Mouse (Mus musculus) right cerebral cortex, postnatal 4 days (tissue): Measurements from ENCODE around the gene Cdh16.
A peak's percentile ranks its signal among the peaks of the same experiment; 100 is the strongest.
"Not testable (repeated sequence)": the region's sequence is repeated elsewhere in the genome, so short reads cannot be mapped to it uniquely, and the experiment has no call there.

Experiments used
- DNase-seq: peaks from one replicate; pipeline ENCODE4 v3.0.0-alpha.2; 2022

Cdh16 gene

DNA sequence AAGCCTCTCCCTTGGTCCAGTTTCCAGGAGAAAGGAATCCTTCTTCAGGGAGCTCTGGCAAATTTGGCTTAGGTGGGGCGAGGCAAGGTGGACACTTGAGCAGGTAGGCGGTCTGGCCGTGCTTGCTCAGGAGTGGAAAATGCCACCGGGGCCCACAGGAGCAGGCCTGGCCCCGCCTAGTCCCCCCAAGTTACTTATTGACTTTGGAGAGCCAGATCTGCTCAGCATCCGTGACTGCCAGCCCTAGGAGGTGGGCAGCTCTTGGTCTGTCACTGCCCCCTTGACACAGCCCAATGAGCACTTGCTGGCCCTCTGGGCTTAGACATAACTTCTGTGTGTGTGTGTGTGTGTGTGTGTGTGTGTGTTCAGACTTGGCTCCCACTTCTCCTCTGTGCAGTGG, at the start of gene Cdh16:
Gene Cdh16, minus strand, starts transcription at position 236 of the 400 bp plus-strand sequence.
- no peak for DNase-seq

DNA sequence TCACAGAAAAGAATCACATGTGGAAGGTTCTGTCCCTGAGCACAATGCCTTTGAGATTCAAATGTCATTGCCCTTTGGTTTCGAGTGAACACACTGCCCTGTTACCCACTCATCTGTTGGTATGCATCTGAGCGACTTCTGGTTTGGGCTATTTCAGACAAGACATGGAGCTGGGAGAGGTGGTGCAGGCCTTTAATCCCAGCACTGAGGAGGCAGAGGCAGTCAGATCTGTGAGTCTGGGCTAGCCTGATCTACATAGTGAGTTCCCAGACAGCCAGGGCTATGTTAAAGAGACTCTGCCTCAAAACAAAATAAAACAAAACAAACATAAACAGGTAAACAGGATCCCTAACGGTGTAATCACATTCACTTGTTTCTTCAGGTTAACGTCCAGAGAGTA, 31.4 kb upstream of the Cdh16 start:
- DNase-seq: no peak

DNA sequence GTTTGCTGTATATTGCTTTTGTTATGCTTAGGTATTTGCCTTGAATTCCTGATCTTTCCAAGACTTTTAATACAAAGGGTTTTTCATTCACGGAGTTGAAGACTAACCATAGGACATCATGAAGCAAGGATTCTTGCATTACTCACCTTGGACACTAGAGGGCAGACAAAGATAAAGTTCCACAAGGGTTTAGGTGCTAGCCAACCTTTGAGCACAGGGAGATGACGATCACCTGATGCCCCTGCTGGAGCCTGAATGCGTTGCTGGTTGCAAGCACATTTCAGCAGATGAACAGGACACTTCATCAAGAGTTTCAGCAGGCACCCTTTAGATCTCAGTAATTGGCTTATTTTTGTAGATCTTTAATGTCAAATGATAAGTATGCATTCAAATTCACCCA, 30.8 kb upstream of the Cdh16 start:
- peak; percentile 59 for DNase-seq

DNA sequence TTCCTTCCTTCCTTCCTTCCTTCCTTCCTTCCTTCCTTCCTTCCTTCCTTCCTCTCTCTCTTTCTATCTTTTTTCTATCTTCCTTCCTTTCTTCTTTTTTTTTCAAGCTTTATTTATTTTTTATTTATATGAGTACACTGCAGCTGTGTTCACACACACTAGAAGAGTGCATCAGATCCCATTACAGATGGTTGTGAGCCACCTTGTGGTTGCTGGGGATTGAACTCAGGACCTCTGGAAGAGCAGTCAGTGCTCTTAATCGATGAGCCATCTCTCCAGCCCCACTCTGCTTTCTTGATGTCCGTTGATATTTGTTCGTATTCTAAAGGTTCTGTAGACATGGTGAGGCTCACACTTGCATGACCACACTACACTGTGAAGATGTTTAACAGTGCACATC, 20.0 kb upstream of the Cdh16 start:
- DNase-seq: not testable (repeated sequence)

DNA sequence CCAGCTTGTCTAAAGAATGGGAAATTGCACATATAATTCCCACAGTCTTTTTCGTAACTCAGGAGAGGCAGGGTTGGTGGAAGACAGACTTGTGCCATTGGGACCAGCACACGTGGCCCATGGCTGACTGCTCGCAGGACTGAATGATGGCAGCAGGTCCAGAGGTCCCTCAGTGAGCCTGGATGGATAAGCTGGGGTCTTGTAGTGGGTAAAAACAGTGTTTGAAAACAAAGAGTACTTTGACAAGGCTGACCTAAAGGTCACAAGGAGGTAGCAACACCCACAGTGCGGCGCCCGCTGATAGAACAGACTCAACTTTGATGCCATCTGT, 18.1 kb upstream of the Cdh16 start:
- DNase-seq: no peak

DNA sequence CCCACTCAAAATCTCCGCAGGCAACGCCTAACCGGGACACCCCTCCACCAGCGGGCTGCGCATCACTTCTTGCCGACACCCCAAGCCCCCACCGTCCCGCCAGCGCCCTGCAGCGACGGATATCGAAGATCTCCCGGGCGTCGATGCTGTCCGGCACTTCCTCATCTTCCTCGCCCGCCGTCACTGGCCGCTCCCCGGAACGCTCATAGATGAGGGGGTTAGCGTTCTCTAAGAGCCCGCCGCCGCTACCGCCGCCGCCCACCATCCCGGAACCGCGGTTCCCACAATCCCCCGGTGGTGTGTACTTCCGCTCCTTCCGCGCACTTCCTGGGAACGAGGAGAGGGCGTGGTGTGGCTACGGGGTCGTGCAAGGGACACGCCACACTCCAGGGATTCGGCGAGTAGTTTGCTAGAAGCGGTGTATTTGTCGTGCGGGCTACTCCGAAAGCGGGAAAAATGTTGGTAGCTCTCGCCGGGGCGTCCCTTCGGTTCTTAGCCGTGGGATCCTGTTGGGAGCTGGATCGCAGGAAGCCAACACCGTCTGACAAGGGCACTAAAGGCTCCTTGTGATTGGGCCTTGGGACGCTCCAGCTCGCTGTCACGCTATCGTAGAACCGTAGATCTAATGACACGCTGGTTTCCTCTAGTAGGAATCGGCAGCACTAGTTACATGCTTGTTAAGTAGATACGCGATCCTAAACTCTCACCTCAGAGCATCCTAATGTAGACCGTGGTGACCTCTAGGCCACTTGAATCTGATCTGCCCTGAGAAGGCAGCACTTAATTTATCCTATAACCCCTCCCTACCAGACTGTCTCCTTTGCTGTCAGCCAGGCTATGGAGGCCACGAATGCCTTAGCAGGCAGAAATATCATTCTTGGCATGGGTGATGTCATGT, 17.5 kb upstream of the Cdh16 start, which contains the start of gene Ciao2b:
Gene Ciao2b, minus strand, starts transcription at position 540 of the 898 bp plus-strand sequence.
- DNase-seq: peak; percentile 80

DNA sequence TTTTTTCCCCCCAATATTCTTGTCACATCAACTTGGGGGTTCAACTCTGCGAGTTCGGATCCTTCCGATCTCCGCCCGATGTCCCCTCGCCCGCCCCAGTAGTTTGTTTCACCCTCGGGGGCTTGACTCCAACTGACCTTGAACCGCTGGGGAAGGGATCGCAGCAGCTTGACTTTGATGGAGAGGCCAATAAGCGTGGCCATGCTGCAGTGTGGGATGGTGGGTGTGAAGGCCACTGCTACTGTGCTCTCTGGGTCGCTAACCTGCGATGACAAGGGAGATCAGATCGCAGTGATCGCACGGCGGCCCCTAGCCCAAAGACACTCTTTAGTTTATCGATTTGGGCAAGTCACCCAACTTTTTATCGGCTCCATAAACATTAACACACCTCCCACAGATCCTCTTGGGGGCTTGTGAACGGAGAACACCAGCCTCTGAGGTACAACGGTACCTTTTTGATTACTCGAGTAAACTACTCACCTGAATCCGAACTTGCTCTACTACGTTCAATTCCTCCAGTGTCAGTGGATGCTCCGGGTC, 16.7 kb upstream of the Cdh16 start:
- DNase-seq: no peak

DNA sequence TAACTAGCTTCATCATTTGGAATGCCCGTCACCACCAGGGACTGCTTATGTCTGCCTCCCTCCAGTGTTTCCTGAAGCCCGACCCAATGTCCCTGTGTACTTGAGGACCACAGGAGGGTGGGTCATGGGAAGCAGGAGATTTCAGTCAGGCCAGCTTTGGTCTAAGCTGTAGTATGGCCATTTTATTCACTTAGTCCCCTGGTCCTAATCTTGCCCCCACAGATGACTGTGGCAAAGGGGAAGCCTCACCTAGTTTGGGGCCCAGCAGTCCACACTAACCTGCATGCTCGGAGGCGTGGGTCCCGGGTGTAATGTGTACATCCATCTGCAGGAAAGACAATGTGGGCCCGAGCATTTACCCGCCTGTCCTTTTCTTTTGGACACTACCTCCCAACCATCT, 16.0 kb upstream of the Cdh16 start:
- no peak for DNase-seq

DNA sequence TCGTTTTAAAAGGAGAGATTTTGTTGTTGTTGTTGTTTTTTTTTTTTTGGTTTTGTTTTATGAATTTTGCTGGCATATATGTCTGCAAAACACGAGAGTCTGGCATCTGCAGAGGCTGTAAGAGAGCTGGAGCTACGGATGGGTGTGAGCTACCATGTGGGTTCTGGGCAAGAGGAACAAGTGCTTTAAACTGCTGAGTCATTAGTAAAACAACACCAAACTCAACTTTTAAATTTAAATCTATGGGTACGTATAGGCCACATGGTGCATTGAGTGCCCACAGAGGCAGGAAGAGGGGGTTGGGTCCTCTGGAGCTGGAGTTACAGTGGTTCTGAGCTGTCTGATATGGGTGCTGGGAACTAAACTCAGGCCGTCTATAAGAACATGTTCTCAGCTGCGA, 13.8 kb upstream of the Cdh16 start:
- no peak for DNase-seq

DNA sequence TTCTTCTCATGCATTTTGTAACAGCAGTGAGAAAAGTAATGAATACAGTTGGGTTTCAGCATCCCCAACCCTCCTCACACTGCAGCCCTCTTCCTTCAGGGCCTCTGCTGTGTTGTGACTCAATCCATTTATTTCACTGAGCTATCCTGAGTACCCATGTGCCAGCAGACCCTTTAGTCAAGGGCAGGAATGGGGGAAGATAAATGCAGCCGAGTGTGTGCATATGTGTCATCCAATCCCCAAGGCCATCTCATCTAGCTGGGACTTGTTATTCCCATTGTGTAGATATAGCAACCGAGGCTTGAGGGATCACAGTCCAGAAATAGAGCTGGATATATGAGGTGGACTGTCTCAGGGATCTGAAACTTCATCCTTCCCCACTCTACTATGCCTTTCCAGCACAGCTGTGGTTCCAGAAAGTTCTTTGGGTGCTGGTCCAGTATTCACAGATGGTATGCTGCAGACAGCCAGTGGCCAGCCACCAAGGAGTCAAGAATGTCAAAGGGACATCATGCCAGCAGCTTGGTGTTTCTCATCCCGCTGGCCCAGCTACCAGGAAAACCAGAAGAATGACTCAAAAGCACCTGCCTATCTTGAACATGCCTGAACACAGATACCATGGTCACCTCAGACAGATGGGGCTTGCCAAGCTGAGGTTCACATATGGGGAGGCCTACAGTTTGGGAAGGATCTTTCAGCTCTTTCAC, 11.0 kb upstream of the Cdh16 start:
- DNase-seq: no peak

DNA sequence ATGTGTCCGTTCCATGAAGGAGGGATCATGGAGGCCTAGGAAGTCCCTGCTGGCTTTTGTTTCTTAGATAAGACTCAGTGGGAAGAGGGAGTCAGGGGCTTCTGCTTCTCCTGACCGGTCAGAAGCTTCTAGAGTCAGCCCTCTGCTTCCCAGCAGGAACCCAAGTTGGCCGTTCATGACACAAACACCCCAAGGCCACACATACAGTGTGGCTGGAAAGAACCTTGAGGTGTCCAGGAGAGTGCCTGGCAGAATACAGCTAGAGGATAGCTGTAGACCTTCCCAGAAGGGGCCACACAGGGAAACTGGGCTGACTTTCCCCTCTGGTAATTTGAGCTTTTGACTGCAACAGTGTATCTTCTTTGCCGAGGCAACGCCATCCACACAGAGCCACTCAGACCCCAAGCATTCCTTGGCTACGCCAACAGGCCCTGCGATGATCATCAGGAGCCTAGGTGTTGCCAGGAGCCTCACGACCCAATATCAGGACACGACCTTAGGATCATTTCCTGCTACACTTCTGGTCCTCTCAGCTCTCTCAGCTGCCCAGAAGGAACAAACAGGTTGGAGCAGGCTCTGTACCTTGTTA, 9.1 kb upstream of the Cdh16 start:
- DNase-seq: no peak

DNA sequence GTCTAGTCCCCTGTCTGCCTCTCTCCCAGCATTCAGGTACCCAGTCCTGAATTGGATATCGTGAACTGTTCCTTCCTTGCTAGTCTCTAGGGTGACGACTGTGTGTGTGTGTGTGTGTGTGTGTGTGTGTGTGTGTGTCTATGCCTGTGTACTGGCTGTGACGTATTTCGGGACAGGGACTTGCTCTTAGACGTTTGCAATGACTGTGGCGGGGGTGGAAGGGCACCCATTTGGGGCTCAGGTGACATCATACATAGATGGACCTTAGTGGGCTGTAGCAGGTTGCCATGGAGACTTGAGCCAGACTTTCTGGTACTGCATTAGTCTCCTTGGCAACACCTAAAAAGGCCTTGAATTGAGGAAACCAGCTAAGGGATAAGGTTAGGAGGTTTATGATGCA, 8.3 kb upstream of the Cdh16 start:
- no peak for DNase-seq

DNA sequence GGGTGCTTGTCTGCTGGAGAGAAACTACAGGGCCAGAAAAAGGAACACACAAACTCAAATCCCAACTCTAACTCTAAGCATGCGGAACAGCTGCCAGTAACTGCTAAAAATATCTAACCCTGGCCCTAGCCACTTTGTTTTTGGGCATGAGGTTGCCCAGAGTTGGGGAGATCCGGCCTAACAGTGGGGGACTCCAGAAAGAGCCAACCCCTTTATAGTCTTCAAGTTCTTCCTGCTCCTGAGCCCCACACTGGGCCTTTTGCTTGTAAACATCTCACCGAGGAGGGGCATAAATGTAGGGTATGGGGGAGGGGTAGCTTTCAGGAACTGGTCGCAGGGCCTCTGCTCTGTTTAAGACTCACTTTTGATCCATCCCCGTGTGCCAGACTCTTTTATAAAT, 7.8 kb upstream of the Cdh16 start:
- DNase-seq: no peak

DNA sequence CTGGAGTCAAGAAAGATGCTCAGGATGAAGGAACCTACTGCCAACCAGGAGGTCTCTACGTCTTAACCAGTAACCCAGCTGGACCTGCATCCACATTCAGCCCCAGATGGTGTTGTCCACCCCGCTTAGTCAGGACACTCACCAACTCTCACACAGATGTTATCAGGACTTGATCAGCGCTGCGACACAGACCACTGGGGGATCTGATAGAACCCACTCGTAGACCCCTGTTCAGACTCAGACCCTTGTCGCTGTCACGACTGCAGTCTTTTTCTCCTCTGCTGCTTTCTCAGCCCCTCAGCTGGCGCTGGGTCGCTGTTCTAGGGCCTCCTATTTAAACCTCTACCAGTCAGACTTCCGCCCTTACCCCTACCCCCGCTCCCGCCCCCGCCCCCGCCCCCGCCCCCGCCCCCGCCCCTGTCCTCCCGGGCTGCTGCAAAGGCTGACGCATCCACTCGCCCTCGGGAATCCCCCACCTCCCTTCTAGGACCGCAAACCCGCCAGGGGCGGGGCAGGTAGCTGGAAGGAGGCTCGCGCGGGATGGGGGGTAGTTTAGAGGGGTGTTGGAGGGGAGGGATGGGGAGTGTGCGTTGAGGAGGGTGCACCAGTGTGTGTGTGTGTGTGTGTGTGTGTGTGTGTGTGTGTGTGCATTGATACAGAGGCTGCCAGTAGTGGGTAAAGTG, 6.9 kb upstream of the Cdh16 start, which contains the start of gene Rrad:
Gene Rrad, minus strand, starts transcription at position 347 of the 683 bp plus-strand sequence.
- no peak for DNase-seq

DNA sequence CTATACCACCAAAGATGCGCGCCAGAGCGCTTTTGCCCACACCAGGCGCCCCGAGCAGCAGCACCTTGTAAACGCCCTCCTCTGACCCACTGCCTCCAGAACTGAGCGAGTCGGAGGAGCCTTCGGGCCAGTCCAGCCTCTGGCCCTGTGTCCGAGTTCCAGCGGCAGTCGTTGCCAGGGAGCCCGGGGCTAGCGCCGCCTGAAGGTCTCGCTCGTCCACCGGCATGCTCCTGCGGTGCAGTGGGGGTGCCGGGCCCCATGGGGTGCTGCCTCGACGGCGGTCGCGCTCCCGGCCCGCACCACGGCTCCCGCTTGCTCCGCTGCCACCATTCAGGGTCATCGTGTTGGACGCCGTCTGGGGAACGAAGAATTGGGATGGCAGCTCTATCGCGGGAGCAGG, 6.4 kb upstream of the Cdh16 start:
- no peak for DNase-seq

DNA sequence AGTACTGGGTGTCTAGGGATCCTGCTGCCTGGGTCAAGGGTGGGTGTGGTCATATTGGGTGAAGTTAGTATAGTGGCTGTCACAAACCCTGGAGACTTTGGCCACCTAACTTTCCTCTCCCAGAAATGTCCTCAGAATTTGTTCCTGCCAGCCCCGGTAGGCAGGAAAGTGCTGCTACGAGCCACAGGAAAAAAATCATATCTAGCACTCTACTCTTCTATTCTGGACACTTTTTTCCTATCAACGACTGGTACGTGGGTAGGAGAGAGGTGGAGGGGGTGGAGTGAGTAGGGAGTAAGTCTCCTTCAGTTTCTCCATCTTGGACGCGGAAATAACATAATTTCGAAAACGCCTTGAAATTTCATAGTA, 5.9 kb upstream of the Cdh16 start:
- DNase-seq: no peak

DNA sequence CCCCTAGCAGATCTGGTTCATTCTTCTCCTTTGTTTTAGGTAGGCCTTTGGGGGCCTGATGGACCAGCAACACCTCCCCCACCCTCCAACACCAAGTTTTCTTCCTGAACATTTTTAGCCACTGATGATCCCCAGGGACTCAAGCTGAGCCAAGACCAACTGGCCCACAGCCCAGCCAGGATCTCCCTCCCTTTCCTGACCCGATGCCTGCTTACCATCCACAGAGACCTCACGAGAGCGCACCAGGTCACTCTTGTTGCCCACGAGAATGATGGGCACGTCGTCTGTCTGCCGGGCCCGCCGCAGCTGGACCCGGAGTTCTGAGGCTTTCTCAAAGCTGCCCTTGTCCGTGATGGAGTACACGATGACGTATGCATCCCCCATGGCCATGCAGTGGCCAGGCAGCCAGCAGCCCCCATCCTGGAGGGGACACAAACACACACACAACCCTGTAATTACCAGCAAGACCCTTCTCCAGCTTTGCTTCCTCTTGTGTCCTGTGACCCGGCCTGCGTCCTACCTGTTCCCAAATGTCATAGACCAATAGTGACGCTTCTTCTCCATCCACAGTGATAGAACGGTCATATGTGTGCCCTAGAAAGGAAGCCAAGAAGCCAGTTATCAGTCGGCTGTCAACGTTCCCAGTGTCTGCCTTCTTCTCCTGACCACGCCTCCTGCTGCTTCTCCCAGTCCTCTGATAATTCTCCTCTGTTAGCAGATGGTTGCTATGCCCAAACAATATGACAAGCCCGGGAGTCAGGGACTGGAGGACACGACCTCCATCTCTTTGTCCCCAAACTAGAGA, 5.3 kb upstream of the Cdh16 start:
- no peak for DNase-seq

DNA sequence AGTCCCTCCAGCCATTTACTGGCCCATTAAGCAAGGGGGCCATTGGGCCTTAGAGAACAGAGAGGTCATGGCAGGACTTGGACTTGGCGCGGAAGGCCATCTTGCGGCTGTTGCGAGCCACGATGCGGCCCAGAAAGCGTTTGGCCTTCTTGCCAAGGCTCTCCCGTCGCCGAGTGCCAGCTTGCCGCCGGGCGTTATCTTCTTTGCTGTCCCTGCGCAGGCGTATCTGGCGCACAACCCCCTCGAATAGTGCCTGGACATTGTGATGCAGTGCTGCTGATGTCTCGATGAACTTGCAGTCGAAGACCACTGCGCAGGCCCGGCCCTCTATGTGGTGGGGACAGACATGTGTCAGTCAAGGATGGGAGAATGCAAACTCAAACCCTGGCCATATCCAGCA, 4.2 kb upstream of the Cdh16 start:
- DNase-seq: no peak

DNA sequence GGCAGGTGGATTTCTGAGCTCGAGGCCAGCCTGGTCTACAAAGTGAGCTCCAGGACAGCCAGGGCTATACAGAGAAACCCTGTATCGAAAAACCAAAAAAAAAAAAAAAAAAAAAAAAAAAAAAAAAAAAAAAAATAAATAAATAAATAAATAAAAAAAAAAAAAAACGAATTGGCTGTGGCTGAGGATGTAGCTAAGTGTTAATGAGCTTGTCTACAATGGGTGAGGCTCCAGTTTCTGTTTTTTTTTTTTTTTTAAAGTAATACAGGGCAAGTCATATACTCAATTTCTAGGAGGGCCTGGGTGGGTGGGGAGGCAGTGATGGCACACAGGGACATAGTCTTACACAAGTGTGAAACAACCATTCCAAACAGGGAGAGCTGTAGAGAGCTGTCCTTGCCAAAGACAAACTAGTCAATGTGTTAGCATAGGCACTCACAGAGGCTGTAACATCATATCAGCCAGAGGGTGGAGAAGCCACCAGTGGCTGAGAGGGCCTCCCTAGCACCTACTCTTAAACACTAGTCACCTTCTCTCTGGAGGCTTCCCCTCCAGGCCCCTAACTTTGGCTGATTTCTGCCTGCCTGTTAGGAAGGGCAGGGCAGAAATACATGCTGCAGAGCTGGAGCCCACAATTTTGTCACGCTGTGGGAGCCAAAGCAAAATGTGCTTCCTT, 3.0 kb upstream of the Cdh16 start:
- DNase-seq: no peak

DNA sequence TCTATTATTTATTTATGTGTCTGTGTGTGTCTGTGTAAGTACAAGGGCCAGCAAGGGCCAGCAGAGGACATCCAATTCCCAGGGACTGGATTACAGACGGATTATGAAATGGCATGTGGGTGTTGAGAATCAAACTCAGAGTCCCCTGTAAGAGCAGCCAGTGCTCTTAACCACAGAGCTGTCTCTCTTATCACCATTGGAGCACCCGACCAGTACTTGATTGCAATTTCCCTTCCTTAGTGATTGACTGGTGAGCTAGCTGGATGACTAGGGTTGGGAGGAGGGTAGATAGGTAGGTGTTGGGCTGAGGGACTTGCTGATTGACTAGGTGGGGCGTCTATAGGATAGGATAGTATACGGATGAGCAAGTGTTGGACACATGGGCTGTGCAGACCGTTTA, 3.4 kb downstream of the Cdh16 start:
- no peak for DNase-seq

DNA sequence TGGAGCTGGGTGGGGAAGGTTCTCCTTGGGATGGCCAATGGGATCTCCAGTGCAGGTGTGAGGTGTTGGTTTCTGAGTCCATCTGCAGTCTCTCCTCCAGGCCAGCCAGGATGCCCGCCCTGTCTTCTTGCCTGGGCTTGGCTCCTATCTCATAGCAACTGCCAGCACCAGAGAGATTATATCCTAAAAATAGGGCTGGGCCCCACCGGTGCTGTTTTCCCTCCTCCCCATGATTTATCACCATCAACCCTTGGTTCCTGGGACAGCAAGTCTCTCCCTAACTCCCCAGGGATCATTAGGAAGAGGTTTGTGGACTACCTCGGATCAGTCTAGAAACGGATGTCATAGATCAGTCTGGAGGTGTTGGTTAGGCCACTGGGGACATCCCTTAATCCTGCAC, 11.1 kb downstream of the Cdh16 start:
- DNase-seq: no peak

DNA sequence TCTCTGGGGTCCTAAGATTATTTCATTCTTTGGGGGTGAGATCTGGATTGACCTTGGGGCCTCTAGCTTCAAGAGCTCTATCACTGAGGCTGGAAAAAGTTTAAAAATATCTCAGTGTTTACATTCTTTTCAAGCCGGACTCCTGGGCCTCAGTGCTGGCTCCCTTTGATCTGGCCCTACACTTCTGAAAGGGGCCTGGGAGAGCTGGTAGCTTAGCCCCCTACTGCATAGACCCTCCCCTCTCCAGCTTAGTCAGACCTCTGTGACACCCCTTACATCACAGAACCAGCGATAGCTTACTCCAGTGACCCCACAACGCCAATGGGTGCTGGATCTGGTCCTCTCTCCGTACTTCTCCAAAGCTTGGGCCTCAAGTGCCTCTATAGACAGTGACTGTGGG, 12.6 kb downstream of the Cdh16 start:
- no peak for DNase-seq
